Mouse (Mus musculus): Measurements from ENCODE around the gene Lyg2. TPM values are rescaled to one million over a fixed set of nuclear protein-coding genes. Genes with fewer than 3 reads are reported as not detected.

Lyg2 gene
- not detected in 2 replicates for polyA plus RNA-seq (2015; fragmentation: Nextera tagmentation; extraction: Ambion mirVana)

- Histone ChIP-seq H3K36me3 (ENCODE audit: insufficient read depth, low read length) (no peaks in the 10 kb centered on the region), H3K9me3 (replicated peaks; ENCODE audit: low read length) (no peaks in the 10 kb centered on the region), H3K27me3 (ENCODE audit: insufficient read depth, low read length) (no peaks in the 10 kb centered on the region), H3K27ac (no peak within 1 kb of the TSS), H3K4me2 (ENCODE audit: low read length) (no peak within 1 kb of the TSS), H3K4me3 (replicated peaks; ENCODE audit: low read depth, low read length) (no peak within 1 kb of the TSS), H3K9ac (ENCODE audit: low read depth, low read length) (no peak within 1 kb of the TSS), H3K4me1 (replicated peaks; ENCODE audit: insufficient read depth, low read length) (no peaks in the 10 kb centered on the region)
- DNase-seq (ENCODE audit: low spot score) = no peak
- 69% methylated on average over 5 of the region's 5 CpGs for WGBS
- ATAC-seq (replicated peaks; ENCODE audit: low FRiP score, low read depth) = no peak
- no peak for TF ChIP-seq CTCF (IDR thresholded peaks at IDR 0.05; ENCODE audit: low read depth)
These were observed at the start of gene Lyg2 for GRCm38 (mm10) chr1:37916393-37916792. Lyg2 (minus strand) TSS chr1:37916493.

- WGBS = 55% methylated on average over 10 of the region's 10 CpGs
- no peak overlapping the region for H3K4me3 ChIP-seq (replicated peaks; ENCODE audit: low read depth, low read length)
These were observed 49.3 kb upstream of the Lyg2 start for GRCm38 (mm10) chr1:37965571-37965970.

GRCm38 (mm10) chr1:37959486-37959885 lies 43.2 kb upstream of the Lyg2 start:
- no peaks in the 10 kb centered on the region for H3K36me3 ChIP-seq (ENCODE audit: insufficient read depth, low read length)
- H3K4me3 ChIP-seq (replicated peaks; ENCODE audit: low read depth, low read length) = no peak overlapping the region
- no peaks in the 10 kb centered on the region for H3K4me1 ChIP-seq (replicated peaks; ENCODE audit: insufficient read depth, low read length)
- H3K4me2 ChIP-seq (ENCODE audit: low read length) = no peak overlapping the region
- ATAC-seq (replicated peaks; ENCODE audit: low FRiP score, low read depth) (no peak), DNase-seq (ENCODE audit: low spot score) (no peak)
- WGBS = 77% methylated on average over 5 of the region's 5 CpGs
- no peaks in the 10 kb centered on the region for H3K9me3 ChIP-seq (replicated peaks; ENCODE audit: low read length)
- no peak overlapping the region for H3K27ac ChIP-seq
- no peak for TF ChIP-seq CTCF (IDR thresholded peaks at IDR 0.05; ENCODE audit: low read depth)
- H3K27me3 ChIP-seq (ENCODE audit: insufficient read depth, low read length) = no peaks in the 10 kb centered on the region
- no peak overlapping the region for H3K9ac ChIP-seq (ENCODE audit: low read depth, low read length)

More at GRCm38 (mm10) chr1:37965571-37965970, 49.3 kb upstream of the Lyg2 start:
- Histone ChIP-seq H3K27me3 (ENCODE audit: insufficient read depth, low read length) (no peaks in the 10 kb centered on the region), H3K36me3 (ENCODE audit: insufficient read depth, low read length) (no peaks in the 10 kb centered on the region), H3K9ac (ENCODE audit: low read depth, low read length) (no peak overlapping the region), H3K4me2 (ENCODE audit: low read length) (no peak overlapping the region), H3K27ac (no peak overlapping the region), H3K9me3 (replicated peaks; ENCODE audit: low read length) (no peaks in the 10 kb centered on the region), H3K4me1 (replicated peaks; ENCODE audit: insufficient read depth, low read length) (no peaks in the 10 kb centered on the region)
- peak; percentile 27; the same call in 1 of the 2 replicates for TF ChIP-seq CTCF (IDR thresholded peaks at IDR 0.05; ENCODE audit: low read depth)
- ATAC-seq (replicated peaks; ENCODE audit: low FRiP score, low read depth) (no peak), DNase-seq (ENCODE audit: low spot score) (peak; percentile 4)

- no peak for DNase-seq (ENCODE audit: low spot score)
- ATAC-seq (replicated peaks; ENCODE audit: low FRiP score, low read depth) = no peak
These were observed 42.2 kb upstream of the Lyg2 start for GRCm38 (mm10) chr1:37958516-37958915.

GRCm38 (mm10) chr1:37957659-37958058 lies 41.4 kb upstream of the Lyg2 start, which contains the start of gene Lyg1:
Lyg1 (minus strand) TSS chr1:37957759.
- H3K27ac ChIP-seq = no peak within 1 kb of the TSS
- DNase-seq (ENCODE audit: low spot score) (no peak), ATAC-seq (replicated peaks; ENCODE audit: low FRiP score, low read depth) (no peak)
- no peak within 1 kb of the TSS for H3K4me3 ChIP-seq (replicated peaks; ENCODE audit: low read depth, low read length)
- H3K27me3 ChIP-seq (ENCODE audit: insufficient read depth, low read length) = no peaks in the 10 kb centered on the region
- TF ChIP-seq CTCF (IDR thresholded peaks at IDR 0.05; ENCODE audit: low read depth) = no peak
- WGBS = 86% methylated on average over 5 of the region's 5 CpGs
- no peaks in the 10 kb centered on the region for H3K36me3 ChIP-seq (ENCODE audit: insufficient read depth, low read length)
- no peak within 1 kb of the TSS for H3K9ac ChIP-seq (ENCODE audit: low read depth, low read length)
- H3K4me2 ChIP-seq (ENCODE audit: low read length) = no peak within 1 kb of the TSS
- no peaks in the 10 kb centered on the region for H3K4me1 ChIP-seq (replicated peaks; ENCODE audit: insufficient read depth, low read length)
- no peaks in the 10 kb centered on the region for H3K9me3 ChIP-seq (replicated peaks; ENCODE audit: low read length)

More at GRCm38 (mm10) chr1:37958516-37958915, 42.2 kb upstream of the Lyg2 start:
- H3K9me3 ChIP-seq (replicated peaks; ENCODE audit: low read length) = no peaks in the 10 kb centered on the region
- TF ChIP-seq CTCF (IDR thresholded peaks at IDR 0.05; ENCODE audit: low read depth) = no peak
- no peak overlapping the region for H3K4me3 ChIP-seq (replicated peaks; ENCODE audit: low read depth, low read length)
- H3K4me1 ChIP-seq (replicated peaks; ENCODE audit: insufficient read depth, low read length) = no peaks in the 10 kb centered on the region
- no peak overlapping the region for H3K9ac ChIP-seq (ENCODE audit: low read depth, low read length)
- WGBS = 66% methylated on average over 2 of the region's 2 CpGs
- H3K27me3 ChIP-seq (ENCODE audit: insufficient read depth, low read length) = no peaks in the 10 kb centered on the region
- H3K36me3 ChIP-seq (ENCODE audit: insufficient read depth, low read length) = no peaks in the 10 kb centered on the region
- no peak overlapping the region for H3K4me2 ChIP-seq (ENCODE audit: low read length)
- no peak overlapping the region for H3K27ac ChIP-seq

- Histone ChIP-seq H3K9ac (ENCODE audit: low read depth, low read length) (no peak overlapping the region), H3K27ac (no peak overlapping the region), H3K9me3 (replicated peaks; ENCODE audit: low read length) (no peaks in the 10 kb centered on the region), H3K4me3 (replicated peaks; ENCODE audit: low read depth, low read length) (no peak overlapping the region), H3K27me3 (ENCODE audit: insufficient read depth, low read length) (no peaks in the 10 kb centered on the region), H3K36me3 (ENCODE audit: insufficient read depth, low read length) (no peaks in the 10 kb centered on the region), H3K4me2 (ENCODE audit: low read length) (no peak overlapping the region), H3K4me1 (replicated peaks; ENCODE audit: insufficient read depth, low read length) (no peaks in the 10 kb centered on the region)
- ATAC-seq (replicated peaks; ENCODE audit: low FRiP score, low read depth) (no peak), DNase-seq (ENCODE audit: low spot score) (peak; percentile 46)
- TF ChIP-seq CTCF (IDR thresholded peaks at IDR 0.05; ENCODE audit: low read depth) = no peak
- 14% methylated on average over 3 of the region's 3 CpGs for WGBS
These were observed 40.6 kb upstream of the Lyg2 start for GRCm38 (mm10) chr1:37956690-37957431.
